Mouse (Mus musculus) stomach, postnatal 0 days (tissue): ENCODE measurements at regions not wholly inside any gene's neighbourhood (a gene's known extent, or its start where the extent isn't known, plus 50 kb on each side); places are given as distances from the start of the nearest gene placed in this dataset.

Experiments
- CTCF ChIP-seq: IDR thresholded peaks from 2 replicates; pipeline ENCODE4 v1.5.1; 2016; ENCODE audit warnings: antibody characterized with exemption, low read depth, mild to moderate bottlenecking, moderate library complexity
- EP300 ChIP-seq: optimal IDR thresholded peaks from 2 replicates; pipeline ENCODE3; 2016; ENCODE audit warnings: antibody characterized with exemption

GRCm38 (mm10) chr2:11037343-11037742 is 134.6 kb upstream of the Prkcq start:
- TF ChIP-seq CTCF (no peak), EP300 (no peak)
